Mouse (Mus musculus) stomach, embryonic 15.5 days (tissue): ENCODE measurements around the gene Npas3. TPM values are rescaled to one million over a fixed set of nuclear protein-coding genes. Genes with fewer than 3 reads are reported as not detected.

Experiments
- ATAC-seq: fragments of 200-750 bp; cut with Nextera tagmentation; 2 replicates; pipeline ENCODE4 v1.8.0; 2017; ENCODE audit warnings: low read depth, moderate number of reproducible peaks, moderate TSS enrichment; ENCODE audit not compliant: insufficient read depth, low FRiP score
- H3K27ac ChIP-seq: fragments of 300-500 bp; sonication (generic); 2 replicates; pipeline ENCODE4 v1.5.1; 2015; ENCODE audit warnings: mild to moderate bottlenecking, inconsistent platforms
- H3K27me3 ChIP-seq: fragments of 300-500 bp; sonication (generic); replicated peaks from 2 replicates; pipeline ENCODE4 v1.6.1; 2015; ENCODE audit warnings: inconsistent platforms
- H3K36me3 ChIP-seq: fragments of 300-500 bp; sonication (generic); 2 replicates; pipeline ENCODE4 v1.6.1; 2015; ENCODE audit warnings: inconsistent platforms
- H3K4me1 ChIP-seq: fragments of 300-500 bp; sonication (generic); 2 replicates; pipeline ENCODE4 v1.6.1; 2015; ENCODE audit warnings: inconsistent platforms
- H3K4me2 ChIP-seq: fragments of 300-500 bp; sonication (generic); 2 replicates; pipeline ENCODE4 v1.6.1; 2015; ENCODE audit warnings: mild to moderate bottlenecking, inconsistent platforms
- H3K4me3 ChIP-seq: fragments of 300-500 bp; sonication (generic); replicated peaks from 2 replicates; pipeline ENCODE4 v1.5.1; 2015; ENCODE audit warnings: inconsistent platforms
- H3K9ac ChIP-seq: fragments of 300-500 bp; sonication (generic); 2 replicates; pipeline ENCODE4 v1.6.1; 2015; ENCODE audit warnings: inconsistent platforms
- H3K9me3 ChIP-seq: fragments of 300-500 bp; sonication (generic); 2 replicates; pipeline ENCODE4 v1.6.1; 2016; ENCODE audit warnings: inconsistent platforms
- WGBS: fragments of 180-500 bp; shearing (Covaris S2); methylation state at CpG from one replicate; pipeline ENCODE4 v1.1.7; 2015; 5-methylcytosine and 5-hydroxymethylcytosine counted together
- polyA plus RNA-seq: library from polyadenylated mRNA; unstranded; fragments of >200 nt; fragmentation: Nextera tagmentation; extraction: Ambion mirVana; gene quantifications from 2 replicates; pipeline ENCODE4 v1.2.1, GENCODE M21; 2015

The Npas3 gene
- 3.0 and 3.1 TPM in 2 replicates for polyA plus RNA-seq

- WGBS = under 1% methylated on average over 57 of the region's 62 CpGs
- Histone ChIP-seq H3K27ac (no peak within 1 kb of the TSS), H3K4me3 (peak within 1 kb of the TSS; percentile 53), H3K4me2 (peak within 1 kb of the TSS; percentile 98), H3K9me3 (no peaks in the 10 kb centered on the region), H3K4me1 (peaks cover 32% of the 10 kb centered on the region), H3K36me3 (no peaks in the 10 kb centered on the region), H3K9ac (0 out of 2 replicates have a peak within 1 kb of the TSS, but pooled peaks have one; percentile 9), H3K27me3 (peaks cover 56% of the 10 kb centered on the region)
- ATAC-seq = no peak
Observed at GRCm38 (mm10) chr12:53248101-53248727, at the start of gene Npas3. TSS of gene Npas3 (plus strand) at chr12:53248677.

- Histone ChIP-seq H3K4me3 (no peak overlapping the region), H3K36me3 (no peaks in the 10 kb centered on the region), H3K27me3 (no peaks in the 10 kb centered on the region), H3K27ac (no peak overlapping the region), H3K4me1 (no peaks in the 10 kb centered on the region), H3K9me3 (no peaks in the 10 kb centered on the region), H3K4me2 (no peak overlapping the region), H3K9ac (no peak overlapping the region)
- ATAC-seq = no peak
- WGBS = 67% methylated on average over 15 of the region's 15 CpGs
Observed at GRCm38 (mm10) chr12:53217141-53217540, 31.3 kb upstream of the Npas3 start.

- no peaks in the 10 kb centered on the region for H3K9me3 ChIP-seq
- no peak overlapping the region for H3K27ac ChIP-seq
- H3K4me2 ChIP-seq = no peak overlapping the region
- no peak overlapping the region for H3K4me3 ChIP-seq
- WGBS = 60% methylated on average over 4 of the region's 4 CpGs
- no peaks in the 10 kb centered on the region for H3K27me3 ChIP-seq
- ATAC-seq = no peak
- no peaks in the 10 kb centered on the region for H3K36me3 ChIP-seq
- no peak overlapping the region for H3K9ac ChIP-seq
- H3K4me1 ChIP-seq = no peaks in the 10 kb centered on the region
Observed at GRCm38 (mm10) chr12:53222742-53223141, 25.7 kb upstream of the Npas3 start.

- H3K36me3 ChIP-seq = no peaks in the 10 kb centered on the region
- H3K9ac ChIP-seq = no peak overlapping the region
- no peak overlapping the region for H3K27ac ChIP-seq
- H3K9me3 ChIP-seq = no peaks in the 10 kb centered on the region
- WGBS = 52% methylated on average over 4 of the region's 4 CpGs
- no peak overlapping the region for H3K4me2 ChIP-seq
- no peak for ATAC-seq
- no peaks in the 10 kb centered on the region for H3K27me3 ChIP-seq
- H3K4me3 ChIP-seq = no peak overlapping the region
- no peaks in the 10 kb centered on the region for H3K4me1 ChIP-seq
Observed at GRCm38 (mm10) chr12:53227356-53227755, 21.1 kb upstream of the Npas3 start.

GRCm38 (mm10) chr12:53229419-53229818, 19.1 kb upstream of the Npas3 start:
- no peaks in the 10 kb centered on the region for H3K4me1 ChIP-seq
- no peak for ATAC-seq
- no peak overlapping the region for H3K9ac ChIP-seq
- no peaks in the 10 kb centered on the region for H3K9me3 ChIP-seq
- no peaks in the 10 kb centered on the region for H3K36me3 ChIP-seq
- no peaks in the 10 kb centered on the region for H3K27me3 ChIP-seq
- no peak overlapping the region for H3K4me3 ChIP-seq
- H3K27ac ChIP-seq = no peak overlapping the region
- H3K4me2 ChIP-seq = no peak overlapping the region
- WGBS = 69% methylated on average over 2 of the region's 2 CpGs

GRCm38 (mm10) chr12:53246181-53246580, 2.3 kb upstream of the Npas3 start:
- H3K4me2 ChIP-seq = peak overlapping the region; percentile 98
- peaks cover 51% of the 10 kb centered on the region for H3K27me3 ChIP-seq
- H3K27ac ChIP-seq = no peak overlapping the region
- H3K9ac ChIP-seq = no peak overlapping the region
- H3K4me3 ChIP-seq = peak overlapping the region; percentile 29
- 4% methylated on average over 12 of the region's 12 CpGs for WGBS
- ATAC-seq = no peak
- H3K9me3 ChIP-seq = no peaks in the 10 kb centered on the region
- H3K36me3 ChIP-seq = no peaks in the 10 kb centered on the region
- H3K4me1 ChIP-seq = peaks cover 25% of the 10 kb centered on the region

GRCm38 (mm10) chr12:53246581-53247490, 1.6 kb upstream of the Npas3 start:
- peaks cover 32% of the 10 kb centered on the region for H3K4me1 ChIP-seq
- no peak for ATAC-seq
- 1% methylated on average over 28 of the region's 28 CpGs for WGBS
- no peak overlapping the region for H3K9ac ChIP-seq
- no peaks in the 10 kb centered on the region for H3K9me3 ChIP-seq
- H3K27me3 ChIP-seq = peaks cover 56% of the 10 kb centered on the region
- peak overlapping the region; percentile 98 for H3K4me2 ChIP-seq
- no peaks in the 10 kb centered on the region for H3K36me3 ChIP-seq
- H3K27ac ChIP-seq = no peak overlapping the region
- H3K4me3 ChIP-seq = peak overlapping the region; percentile 53

- no peak for ATAC-seq
- Histone ChIP-seq H3K9ac (no peak overlapping the region), H3K9me3 (no peaks in the 10 kb centered on the region), H3K27ac (no peak overlapping the region), H3K4me1 (peaks cover 32% of the 10 kb centered on the region), H3K4me3 (peak overlapping the region; percentile 53), H3K4me2 (peak overlapping the region; percentile 98), H3K27me3 (peaks cover 56% of the 10 kb centered on the region), H3K36me3 (no peaks in the 10 kb centered on the region)
- 1% methylated on average over 25 of the region's 25 CpGs for WGBS
Observed at GRCm38 (mm10) chr12:53247491-53248035, 914 bp upstream of the Npas3 start.

- no peaks in the 10 kb centered on the region for H3K36me3 ChIP-seq
- no peak overlapping the region for H3K9ac ChIP-seq
- peaks cover 52% of the 10 kb centered on the region for H3K27me3 ChIP-seq
- ATAC-seq = no peak
- peak overlapping the region; percentile 98 for H3K4me2 ChIP-seq
- H3K27ac ChIP-seq = no peak overlapping the region
- peak overlapping the region; percentile 53 for H3K4me3 ChIP-seq
- H3K9me3 ChIP-seq = no peaks in the 10 kb centered on the region
- 1% methylated on average over 15 of the region's 15 CpGs for WGBS
- H3K4me1 ChIP-seq = peaks cover 32% of the 10 kb centered on the region
Observed at GRCm38 (mm10) chr12:53248796-53249195, 319 bp downstream of the Npas3 start.

GRCm38 (mm10) chr12:53251701-53252181, 3.3 kb downstream of the Npas3 start:
- no peak overlapping the region for H3K9ac ChIP-seq
- peaks cover 39% of the 10 kb centered on the region for H3K27me3 ChIP-seq
- H3K4me1 ChIP-seq = peaks cover 29% of the 10 kb centered on the region
- H3K4me3 ChIP-seq = peak overlapping the region; percentile 71
- 5% methylated on average over 10 of the region's 11 CpGs for WGBS
- peak; percentile 54; the same call in 1 of the 2 replicates for ATAC-seq
- H3K9me3 ChIP-seq = no peaks in the 10 kb centered on the region
- H3K4me2 ChIP-seq = peak overlapping the region; percentile 93
- no peak overlapping the region for H3K27ac ChIP-seq
- H3K36me3 ChIP-seq = no peaks in the 10 kb centered on the region

GRCm38 (mm10) chr12:53252213-53252571, 3.7 kb downstream of the Npas3 start:
- WGBS = 0% methylated on average over 3 of the region's 23 CpGs
- peak overlapping the region; percentile 93 for H3K4me2 ChIP-seq
- H3K27ac ChIP-seq = no peak overlapping the region
- peaks cover 24% of the 10 kb centered on the region for H3K4me1 ChIP-seq
- H3K9ac ChIP-seq = peak overlapping the region; percentile 74
- peaks cover 35% of the 10 kb centered on the region for H3K27me3 ChIP-seq
- no peaks in the 10 kb centered on the region for H3K36me3 ChIP-seq
- 0 out of 2 replicates have a peak, but pooled peaks have one; percentile 41 for ATAC-seq
- H3K4me3 ChIP-seq = peak overlapping the region; percentile 71
- H3K9me3 ChIP-seq = no peaks in the 10 kb centered on the region
